Mouse (Mus musculus) adrenal gland, adult (tissue): Measurements from ENCODE around the gene Lnx1.

Experiments used
- DNase-seq, 2 experiments: peaks; one replicate each; pipeline ENCODE4 v3.0.0; 2022 to 2023; ENCODE audit warnings: low spot score in 1 of 2; ENCODE audit not compliant: inconsistent age in 2 of 2

Gene Lnx1

DNA sequence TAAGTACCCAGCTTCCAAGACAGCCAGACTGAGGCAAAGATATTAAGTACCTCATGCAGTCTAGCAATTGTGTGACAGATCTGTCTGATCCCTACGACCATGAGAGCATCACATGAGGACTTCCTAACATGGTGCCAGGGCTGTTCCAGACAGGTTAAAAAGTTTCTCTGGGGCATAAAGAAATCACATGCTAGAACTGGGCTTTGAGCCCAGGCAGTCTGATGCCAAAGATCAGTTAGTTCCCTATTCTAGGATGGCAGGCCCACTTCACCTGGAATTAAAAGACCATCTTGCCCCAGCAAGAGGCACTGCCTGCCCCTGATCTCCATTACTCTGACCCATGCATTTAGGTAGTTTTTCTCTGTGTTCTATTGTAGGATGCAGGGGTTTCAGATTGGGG lies 3.0 kb downstream of the Lnx1 start:
- DNase-seq: no peak

- DNase-seq: no peak
Observed at GRCm38 (mm10) chr5:74697534-74697933, 5.2 kb downstream of the Lnx1 start.

- no peak for DNase-seq
Observed at GRCm38 (mm10) chr5:74694390-74694801, 8.3 kb downstream of the Lnx1 start.

GRCm38 (mm10) chr5:74693836-74694235 lies 8.9 kb downstream of the Lnx1 start:
- no peak for DNase-seq

GRCm38 (mm10) chr5:74692411-74693090 lies 10.2 kb downstream of the Lnx1 start:
- DNase-seq: no peak

- DNase-seq: no peak
Observed at GRCm38 (mm10) chr5:74688822-74689221, 13.9 kb downstream of the Lnx1 start.

DNA sequence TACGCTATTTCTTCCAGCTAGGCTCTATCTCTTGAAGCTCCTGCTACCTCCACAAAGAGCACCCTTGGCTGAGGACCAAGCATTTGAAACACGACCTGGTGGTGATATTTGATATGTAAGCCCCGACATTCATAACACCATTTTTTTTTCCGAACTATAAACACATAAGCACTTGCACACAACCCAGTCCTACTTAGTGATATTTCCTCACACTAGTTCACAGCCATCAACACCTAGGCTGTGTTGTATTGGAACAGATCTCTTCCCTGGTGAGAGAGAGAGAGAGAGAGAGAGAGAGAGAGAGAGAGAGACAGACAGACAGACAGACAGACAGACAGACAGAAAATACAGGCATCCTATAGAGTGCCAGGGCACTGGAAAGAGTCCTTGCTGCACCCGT lies 17.8 kb downstream of the Lnx1 start:
- DNase-seq: no peak

- no peak for DNase-seq
Observed at GRCm38 (mm10) chr5:74683832-74684231, 18.9 kb downstream of the Lnx1 start.

- DNase-seq: no peak
Observed at GRCm38 (mm10) chr5:74682735-74683134, 20.0 kb downstream of the Lnx1 start.

GRCm38 (mm10) chr5:74679631-74680030 lies 23.1 kb downstream of the Lnx1 start:
- DNase-seq: no peak

- peak in 1 of 2 experiments; percentile 40 for DNase-seq
Observed at GRCm38 (mm10) chr5:74678693-74679092, 24.0 kb downstream of the Lnx1 start.

DNA sequence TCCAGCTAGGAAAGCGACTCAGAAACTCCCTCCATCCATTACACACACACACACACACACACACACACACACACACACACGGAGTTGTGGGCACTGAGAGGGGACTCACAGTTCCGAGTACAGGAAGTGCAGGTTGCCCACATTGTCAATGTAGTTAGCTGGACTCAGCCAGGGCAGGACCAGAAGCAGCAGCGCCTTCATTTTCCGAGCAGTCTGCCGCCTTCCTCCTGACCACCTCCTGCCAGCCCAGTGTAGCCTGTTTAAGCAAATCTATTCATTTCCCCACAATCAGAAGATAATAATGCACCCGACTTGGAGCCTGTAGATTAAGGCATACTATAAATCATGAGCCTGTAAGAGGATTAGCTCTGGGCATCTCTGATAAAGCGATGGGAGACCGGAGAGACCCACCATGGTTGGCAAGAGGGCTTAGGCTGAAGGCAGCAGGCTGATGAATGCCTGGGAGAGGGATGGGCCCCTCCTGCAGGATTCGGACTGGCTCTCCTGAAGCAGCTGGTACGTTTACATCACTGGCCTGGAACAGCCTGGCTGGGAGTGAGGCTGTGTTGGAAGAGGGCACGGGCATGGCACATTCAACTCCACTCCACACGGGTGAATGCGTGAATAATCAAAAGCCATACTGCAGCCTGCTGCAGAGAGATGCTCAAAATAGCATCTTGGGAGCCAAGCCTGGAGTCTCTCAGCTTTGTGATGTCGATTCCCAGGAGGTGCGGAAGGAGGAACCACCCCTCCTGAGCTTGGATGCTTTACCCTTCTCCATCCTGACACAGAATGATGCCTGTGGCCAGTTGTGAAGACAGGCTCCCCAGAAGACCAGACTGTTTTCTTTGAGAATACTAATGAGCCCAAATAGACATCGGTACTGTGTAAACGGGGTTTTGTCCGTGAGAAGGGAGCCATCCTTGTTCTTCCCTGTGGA lies 25.0 kb downstream of the Lnx1 start:
- peak; percentile 44 to 65 for DNase-seq

GRCm38 (mm10) chr5:74672556-74672955 lies 30.2 kb downstream of the Lnx1 start:
- peak; percentile 71 to 73 for DNase-seq

DNA sequence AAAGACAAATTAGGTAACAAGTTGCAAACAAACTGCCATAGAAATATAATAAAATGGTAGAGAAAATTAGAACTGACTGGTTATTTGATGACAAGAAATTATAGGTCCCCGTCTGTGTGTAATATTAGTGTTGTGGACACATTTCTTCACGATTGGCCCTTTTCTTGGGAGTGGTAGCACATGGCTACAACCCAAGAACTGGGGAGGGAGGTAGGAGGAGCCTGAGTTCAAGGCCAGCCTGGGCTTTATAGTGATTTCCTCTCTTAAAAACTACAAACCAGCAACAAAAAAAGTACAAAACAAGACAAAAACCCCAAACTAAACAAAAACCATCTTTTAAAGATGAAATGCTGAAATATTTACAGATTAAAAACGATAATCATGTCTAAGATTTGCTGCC lies 31.8 kb downstream of the Lnx1 start:
- peak in 1 of 2 experiments; percentile 67 for DNase-seq

GRCm38 (mm10) chr5:74669925-74670324 lies 32.8 kb downstream of the Lnx1 start:
- DNase-seq: no peak

DNA sequence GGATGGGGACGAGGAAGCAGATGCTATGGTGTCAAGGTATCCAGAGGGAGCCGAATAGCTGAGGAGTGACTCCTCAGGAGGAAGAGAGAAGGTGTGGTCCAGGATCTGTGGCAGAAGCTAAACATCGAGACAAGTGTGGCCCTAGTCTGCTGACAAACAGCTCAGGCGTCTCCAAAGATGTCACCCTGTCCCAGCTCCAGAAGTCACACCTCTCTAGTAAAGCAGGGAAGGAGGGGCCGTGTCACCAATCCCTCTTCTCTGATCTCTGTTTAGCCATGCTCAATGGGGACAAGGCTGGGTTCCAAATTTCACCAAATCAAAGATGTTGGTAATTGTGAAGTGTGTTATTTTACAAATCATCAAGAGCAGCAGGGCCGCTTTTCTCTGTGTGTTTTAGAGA lies 33.8 kb downstream of the Lnx1 start:
- DNase-seq: no peak

DNA sequence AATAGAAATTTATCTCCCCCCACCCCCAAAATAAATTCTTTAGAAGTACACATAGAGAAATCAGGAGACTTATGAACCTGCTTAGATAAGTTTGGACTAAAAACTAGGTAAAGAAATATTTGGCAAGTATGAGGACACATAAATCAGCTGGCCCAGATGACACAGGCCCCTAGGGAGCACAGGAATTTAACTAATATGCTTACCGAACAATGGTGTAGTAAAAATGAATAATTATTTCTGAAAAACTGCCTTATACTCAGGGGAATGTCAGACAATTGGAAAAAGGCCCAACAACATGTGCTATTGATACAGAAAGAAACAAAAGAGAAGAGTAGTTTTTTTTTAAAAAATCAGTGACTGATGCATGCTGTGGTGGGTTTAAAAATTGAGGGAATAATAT lies 40.1 kb downstream of the Lnx1 start:
- no peak for DNase-seq

GRCm38 (mm10) chr5:74661734-74662560 lies 40.8 kb downstream of the Lnx1 start:
- peak in 1 of 2 experiments; percentile 32 for DNase-seq

DNA sequence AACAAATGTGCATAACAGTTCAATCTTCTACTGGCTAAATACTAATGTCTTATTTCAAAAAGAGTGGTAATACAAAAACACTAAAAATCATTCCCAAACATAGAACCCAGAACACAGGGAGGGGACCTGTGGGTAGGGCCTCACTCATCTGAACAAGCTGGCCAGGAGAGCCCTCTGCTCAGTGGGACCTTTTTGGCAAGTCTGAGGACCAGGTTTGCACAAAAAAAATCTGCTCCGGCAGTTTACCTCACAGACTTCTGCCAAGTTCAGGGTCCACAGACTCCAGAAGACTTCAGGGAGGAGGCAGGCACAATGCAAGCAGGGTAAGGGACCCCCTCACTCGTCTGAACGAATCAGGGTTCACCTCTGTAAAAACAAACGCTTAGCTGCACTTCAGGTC lies 42.9 kb downstream of the Lnx1 start:
- no peak for DNase-seq

GRCm38 (mm10) chr5:74659281-74659680 lies 43.4 kb downstream of the Lnx1 start:
- DNase-seq: no peak

DNA sequence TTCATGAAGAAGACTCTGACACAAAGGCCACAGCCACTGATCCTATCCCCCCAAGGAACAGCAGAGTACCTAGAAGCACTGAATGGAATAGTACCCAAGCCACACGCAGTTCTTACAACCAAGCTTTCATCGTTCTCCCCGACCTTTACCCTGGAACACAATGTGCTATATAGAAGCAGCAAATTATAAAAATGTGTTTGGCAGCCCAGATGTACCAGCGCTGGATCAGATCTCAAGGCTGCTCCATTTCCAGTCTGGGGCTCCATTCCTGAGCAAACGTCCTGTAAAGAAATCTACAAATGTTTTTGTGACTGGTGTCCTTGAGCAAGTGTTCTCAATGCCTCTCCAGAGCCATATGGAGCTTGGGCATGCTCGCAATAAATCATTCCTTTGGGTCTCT lies 44.8 kb downstream of the Lnx1 start:
- peak in 1 of 2 experiments; percentile 69 for DNase-seq
